Mouse (Mus musculus) cerebellum, adult 2 months (tissue): ENCODE results near the gene Asb15.

ENCODE experiments used
- CTCF ChIP-seq: fragments of 200-500 bp; IDR thresholded peaks from 2 replicates; pipeline ENCODE4 v1.5.1; 2011; ENCODE audit warnings: low read depth, mild to moderate bottlenecking, control low read depth, low read length, moderate library complexity, borderline replicate concordance; ENCODE audit not compliant: insufficient read depth
- POLR2A ChIP-seq: fragments of 200-500 bp; IDR thresholded peaks from 2 replicates; pipeline ENCODE4 v1.6.1; 2011; ENCODE audit warnings: low read length, control low read depth, borderline replicate concordance; ENCODE audit not compliant: insufficient read depth

DNA sequence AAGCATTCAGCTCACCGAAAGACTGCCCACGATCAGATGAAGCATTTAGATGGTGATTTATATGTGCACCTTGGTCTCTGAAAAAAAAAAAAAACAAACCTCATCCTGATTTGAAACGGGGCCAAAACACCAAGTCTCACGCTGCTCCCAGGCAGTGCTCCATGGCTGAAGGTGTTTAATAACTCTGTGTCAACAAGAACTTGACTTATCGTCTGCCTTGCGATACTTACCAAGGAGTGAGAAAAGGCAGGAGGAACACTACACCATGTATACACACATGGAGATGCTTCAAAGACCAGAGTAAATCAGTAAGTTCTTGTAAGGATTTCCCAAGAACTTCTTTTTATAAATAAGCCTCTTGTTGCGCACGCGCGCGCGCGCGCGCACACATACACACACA lies 79.6 kb downstream of the Asb15 start:
- TF ChIP-seq POLR2A (no peak), CTCF (no peak)
